Mouse (Mus musculus): ENCODE data around the gene Alg11.

The Alg11 gene

DNA sequence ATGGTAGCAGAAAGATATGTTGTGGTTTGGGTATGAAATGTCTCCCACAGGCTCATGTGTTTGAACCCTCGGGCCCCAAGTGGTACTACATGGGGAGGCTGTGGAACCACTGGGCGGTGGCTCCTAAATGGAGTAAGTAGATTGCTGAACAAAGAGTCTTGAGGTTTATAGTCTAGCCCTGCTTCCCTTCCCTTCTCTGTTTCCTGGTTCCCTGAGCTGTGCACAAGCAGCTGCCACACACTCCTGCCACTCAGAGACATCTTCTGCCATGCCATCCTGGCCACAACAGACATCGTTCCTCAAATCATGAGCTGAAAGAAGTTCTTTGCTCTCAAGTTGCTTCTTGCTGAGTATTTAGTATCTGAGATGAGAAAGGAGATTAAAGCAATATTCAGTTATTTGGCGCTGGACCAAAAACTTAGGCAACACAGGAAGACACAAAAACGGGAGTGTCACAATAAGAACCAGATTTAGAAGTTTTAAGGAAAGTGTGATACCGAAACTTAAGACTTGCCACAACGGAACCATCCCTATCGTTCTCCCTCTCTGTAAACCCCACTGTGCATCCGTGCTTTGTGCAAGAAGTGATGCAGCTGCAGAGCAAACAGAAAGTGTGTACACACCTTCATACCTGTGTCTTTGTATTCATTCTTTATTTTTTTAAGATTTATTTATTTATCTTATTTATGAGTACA is 18.9 kb downstream of the Alg11 start:
- DNase-seq (ENCODE audit: low spot score) = no peak

- DNase-seq (ENCODE audit: low spot score) = no peak
Observed at GRCm38 (mm10) chr8:22089226-22089625, 28.7 kb downstream of the Alg11 start.

- no peak for DNase-seq (ENCODE audit: low spot score)
Observed at GRCm38 (mm10) chr8:22091568-22091967, 31.0 kb downstream of the Alg11 start.

- DNase-seq (ENCODE audit: low spot score) = no peak
Observed at GRCm38 (mm10) chr8:22107020-22107419, 46.5 kb downstream of the Alg11 start.

All from spleen, adult 12 weeks (tissue).